Mouse (Mus musculus) gastrocnemius, postnatal 10 days (tissue): ENCODE results near the gene Gdap2. TPM values are rescaled to one million over a fixed set of nuclear protein-coding genes. Genes with fewer than 3 reads are reported as not detected.

Experiments used
- DNase-seq: peaks from one replicate; pipeline ENCODE4 v3.0.0; 2021; ENCODE audit warnings: mixed read lengths
- total RNA-seq, 2 experiments: library from RNA; stranded (reverse); gene quantifications; 2 replicates each; pipeline ENCODE4 v1.2.3; 2021

The Gdap2 gene
- total RNA-seq, 2 experiments from 2014 or later, result 7.2 to 7.7 TPM

- no peak for DNase-seq
Measured at GRCm38 (mm10) chr3:100246286-100246825, 84.2 kb downstream of the Gdap2 start.

Other genes starting within 250 kb of the Gdap2 start
- gene Wdr3, start within 50 bp of the Gdap2 start, total RNA-seq, result 10 to 100 TPM; 10.4 to 11.0 TPM